Mouse (Mus musculus): Measurements from ENCODE around the gene Bag6. TPM values are rescaled to one million over a fixed set of nuclear protein-coding genes. Genes with fewer than 3 reads are reported as not detected.

The Bag6 gene
- total and polyA plus RNA-seq, 3 experiments: 140 to 252 (median 216) TPM

DNA sequence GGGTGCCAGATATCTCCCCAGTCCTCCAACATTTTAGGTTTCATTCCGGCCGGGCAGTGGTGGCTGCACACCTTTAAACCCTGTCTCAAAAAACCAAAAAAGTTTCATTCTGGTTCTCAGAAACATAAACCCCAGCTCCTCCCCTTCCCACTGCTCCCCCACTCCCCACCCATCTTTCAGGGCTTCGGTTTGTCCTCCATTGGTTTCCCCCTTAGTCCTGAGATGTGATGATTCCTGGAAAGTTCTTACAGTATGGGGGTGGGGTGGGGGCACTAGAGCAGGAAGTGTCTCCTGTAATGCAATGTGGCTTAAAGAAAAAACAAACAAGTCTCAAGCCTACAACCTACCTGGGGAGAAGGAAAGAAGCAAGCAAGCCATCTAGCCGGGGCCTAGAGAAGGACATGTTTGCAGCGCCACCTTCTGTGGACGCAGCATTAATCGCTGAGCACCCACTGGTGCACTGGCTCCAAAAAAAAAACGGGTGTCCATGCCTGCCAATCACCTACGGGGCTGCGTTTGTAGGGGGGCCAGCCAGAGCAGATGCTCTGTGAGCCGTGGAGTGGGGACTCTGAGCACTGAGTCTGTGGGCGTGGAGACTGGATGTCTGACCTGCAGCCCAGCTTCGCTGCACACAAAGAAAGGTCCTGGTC is 29.1 kb upstream of the Bag6 start:
- intact Hi-C loops (cut with DNase I): loop anchor here (1.0 kb wide), 1 partner anchor 85 kb away; no protein-coding TSS in a partner anchor
- H3K9ac ChIP-seq (ENCODE audit: low read depth, low read length): no peak overlapping the region
- no peak overlapping the region for H3K27ac ChIP-seq
- H3K4me3 ChIP-seq: no peak overlapping the region
- no peaks in the 10 kb centered on the region for H3K27me3 ChIP-seq (ENCODE audit: control insufficient read depth, insufficient read depth, low read length)
- peak; percentile 64 for TF ChIP-seq CTCF (IDR thresholded peaks at IDR 0.05)
- no peak for TF ChIP-seq POLR2A (IDR thresholded peaks at IDR 0.05; ENCODE audit: insufficient read depth, low read depth, low read length)
- no peaks in the 10 kb centered on the region for H3K79me2 ChIP-seq (replicated peaks; ENCODE audit: control insufficient read depth, insufficient read depth, low read length)
- no peak for DNase-seq
- H3K36me3 ChIP-seq (ENCODE audit: control insufficient read depth, insufficient read depth, low read length): no peaks in the 10 kb centered on the region
- WGBS: 31% methylated on average over 13 of the region's 13 CpGs
- H3K4me1 ChIP-seq (ENCODE audit: control insufficient read depth, insufficient read depth, low read length): no peaks in the 10 kb centered on the region

DNA sequence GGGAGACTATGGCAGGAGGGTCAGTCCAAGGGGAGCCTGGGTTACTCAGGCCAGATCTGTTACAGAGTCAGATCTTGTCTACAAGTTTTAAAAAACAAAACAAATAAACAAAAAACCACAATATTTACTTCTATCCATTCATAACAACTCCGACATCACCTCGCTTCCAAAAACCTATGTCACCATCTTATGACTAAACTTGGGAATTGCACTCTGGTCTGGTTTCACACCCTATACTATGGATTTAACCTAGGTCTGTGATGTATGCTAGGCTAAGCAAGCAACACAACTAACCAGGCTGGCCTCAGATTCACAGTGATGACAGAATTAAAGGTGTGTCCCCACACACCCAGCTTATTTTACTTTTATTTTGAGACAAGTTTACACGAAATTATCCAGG is 28.5 kb upstream of the Bag6 start:
- H3K27ac ChIP-seq: no peak overlapping the region
- no peak overlapping the region for H3K4me3 ChIP-seq
- no peaks in the 10 kb centered on the region for H3K36me3 ChIP-seq (ENCODE audit: control insufficient read depth, insufficient read depth, low read length)
- WGBS: 64% methylated on average over 3 of the region's 3 CpGs
- no peak overlapping the region for H3K9ac ChIP-seq (ENCODE audit: low read depth, low read length)
- no peak for DNase-seq
- H3K27me3 ChIP-seq (ENCODE audit: control insufficient read depth, insufficient read depth, low read length): no peaks in the 10 kb centered on the region
- TF ChIP-seq POLR2A (IDR thresholded peaks at IDR 0.05; ENCODE audit: insufficient read depth, low read depth, low read length) (no peak), EP300 (IDR thresholded peaks at IDR 0.05; ENCODE audit: insufficient read depth, low read depth, low read length) (no peak), CTCF (IDR thresholded peaks at IDR 0.05) (no peak)
- H3K4me1 ChIP-seq (ENCODE audit: control insufficient read depth, insufficient read depth, low read length): no peaks in the 10 kb centered on the region; the same call in 1 of the 2 replicates
- H3K79me2 ChIP-seq (replicated peaks; ENCODE audit: control insufficient read depth, insufficient read depth, low read length): no peaks in the 10 kb centered on the region
- intact Hi-C loops (cut with DNase I): loop anchor here (1.0 kb wide), 1 partner anchor 85 kb away; no protein-coding TSS in a partner anchor

DNA sequence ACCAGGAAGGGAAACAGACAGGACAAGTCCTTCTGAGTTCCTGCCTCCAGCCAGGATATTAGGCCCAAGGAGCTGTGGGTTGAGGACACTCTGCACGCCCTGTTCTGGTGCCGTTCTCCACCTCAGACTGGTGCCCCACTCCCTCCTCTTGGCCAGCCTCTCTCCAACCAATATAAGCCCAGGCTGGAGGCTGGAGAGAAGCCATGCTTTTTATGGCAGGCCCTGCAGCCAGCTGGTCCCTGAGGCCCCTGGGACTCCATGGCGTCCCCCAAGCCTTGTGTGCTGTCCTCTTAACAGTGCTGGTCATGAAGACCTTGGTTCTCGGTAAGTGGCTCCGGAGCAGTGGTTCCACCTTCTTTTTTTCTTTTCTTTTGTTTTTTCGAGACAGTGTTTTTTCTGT is 26.9 kb upstream of the Bag6 start, which contains the start of gene Ly6g5c:
TSS of gene Ly6g5c (plus strand) at position 183 of the 400 bp plus-strand sequence.
- Histone ChIP-seq H3K79me2 (replicated peaks; ENCODE audit: control insufficient read depth, insufficient read depth, low read length) (no peaks in the 10 kb centered on the region), H3K9ac (ENCODE audit: low read depth, low read length) (no peak within 1 kb of the TSS), H3K27ac (no peak within 1 kb of the TSS), H3K27me3 (ENCODE audit: control insufficient read depth, insufficient read depth, low read length) (no peaks in the 10 kb centered on the region), H3K36me3 (ENCODE audit: control insufficient read depth, insufficient read depth, low read length) (no peaks in the 10 kb centered on the region), H3K4me3 (no peak within 1 kb of the TSS), H3K4me1 (ENCODE audit: control insufficient read depth, insufficient read depth, low read length) (peaks cover 2% of the 10 kb centered on the region)
- 73% methylated on average over 6 of the region's 6 CpGs for WGBS
- DNase-seq: no peak
- intact Hi-C loops (cut with DNase I): no loop called here
- no peak for TF ChIP-seq EP300 (IDR thresholded peaks at IDR 0.05; ENCODE audit: insufficient read depth, low read depth, low read length)
- TF ChIP-seq CTCF (IDR thresholded peaks at IDR 0.05): no peak
- no peak for TF ChIP-seq POLR2A (IDR thresholded peaks at IDR 0.05; ENCODE audit: insufficient read depth, low read depth, low read length)

DNA sequence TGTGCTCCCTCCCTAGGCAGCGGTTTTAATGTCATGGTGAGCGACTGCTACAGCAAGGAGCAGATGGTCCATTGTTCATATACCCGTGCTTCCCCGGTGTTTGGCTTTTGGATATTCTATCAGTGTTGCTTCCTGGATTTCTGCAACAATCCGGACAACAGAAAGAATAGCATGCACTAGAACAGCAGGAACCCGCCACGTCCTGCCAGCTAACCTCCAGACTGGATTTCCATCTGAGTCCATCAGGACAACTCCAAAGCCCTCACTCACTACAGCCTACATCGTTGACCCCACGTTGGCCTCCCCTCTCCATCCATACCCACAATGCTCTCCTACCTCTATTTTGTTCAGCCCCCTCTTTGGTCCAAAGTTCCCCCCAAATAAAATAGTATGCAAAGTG is 23.2 kb upstream of the Bag6 start:
- H3K27me3 ChIP-seq (ENCODE audit: control insufficient read depth, insufficient read depth, low read length): no peaks in the 10 kb centered on the region
- no peaks in the 10 kb centered on the region for H3K79me2 ChIP-seq (replicated peaks; ENCODE audit: control insufficient read depth, insufficient read depth, low read length)
- H3K4me3 ChIP-seq: peak overlapping the region; percentile 12; the same call in 1 of the 2 replicates
- intact Hi-C loops (cut with DNase I): no loop called here
- TF ChIP-seq EP300 (IDR thresholded peaks at IDR 0.05; ENCODE audit: insufficient read depth, low read depth, low read length) (no peak), CTCF (IDR thresholded peaks at IDR 0.05) (no peak), POLR2A (IDR thresholded peaks at IDR 0.05; ENCODE audit: insufficient read depth, low read depth, low read length) (peak; percentile 29; the same call in 1 of the 2 replicates)
- H3K36me3 ChIP-seq (ENCODE audit: control insufficient read depth, insufficient read depth, low read length): no peaks in the 10 kb centered on the region
- no peak overlapping the region; the same call in 1 of the 2 replicates for H3K27ac ChIP-seq
- DNase-seq: no peak
- H3K4me1 ChIP-seq (ENCODE audit: control insufficient read depth, insufficient read depth, low read length): peaks cover 2% of the 10 kb centered on the region
- WGBS: 33% methylated on average over 9 of the region's 9 CpGs
- H3K9ac ChIP-seq (ENCODE audit: low read depth, low read length): peak overlapping the region; percentile 34; the same call in 1 of the 2 replicates

DNA sequence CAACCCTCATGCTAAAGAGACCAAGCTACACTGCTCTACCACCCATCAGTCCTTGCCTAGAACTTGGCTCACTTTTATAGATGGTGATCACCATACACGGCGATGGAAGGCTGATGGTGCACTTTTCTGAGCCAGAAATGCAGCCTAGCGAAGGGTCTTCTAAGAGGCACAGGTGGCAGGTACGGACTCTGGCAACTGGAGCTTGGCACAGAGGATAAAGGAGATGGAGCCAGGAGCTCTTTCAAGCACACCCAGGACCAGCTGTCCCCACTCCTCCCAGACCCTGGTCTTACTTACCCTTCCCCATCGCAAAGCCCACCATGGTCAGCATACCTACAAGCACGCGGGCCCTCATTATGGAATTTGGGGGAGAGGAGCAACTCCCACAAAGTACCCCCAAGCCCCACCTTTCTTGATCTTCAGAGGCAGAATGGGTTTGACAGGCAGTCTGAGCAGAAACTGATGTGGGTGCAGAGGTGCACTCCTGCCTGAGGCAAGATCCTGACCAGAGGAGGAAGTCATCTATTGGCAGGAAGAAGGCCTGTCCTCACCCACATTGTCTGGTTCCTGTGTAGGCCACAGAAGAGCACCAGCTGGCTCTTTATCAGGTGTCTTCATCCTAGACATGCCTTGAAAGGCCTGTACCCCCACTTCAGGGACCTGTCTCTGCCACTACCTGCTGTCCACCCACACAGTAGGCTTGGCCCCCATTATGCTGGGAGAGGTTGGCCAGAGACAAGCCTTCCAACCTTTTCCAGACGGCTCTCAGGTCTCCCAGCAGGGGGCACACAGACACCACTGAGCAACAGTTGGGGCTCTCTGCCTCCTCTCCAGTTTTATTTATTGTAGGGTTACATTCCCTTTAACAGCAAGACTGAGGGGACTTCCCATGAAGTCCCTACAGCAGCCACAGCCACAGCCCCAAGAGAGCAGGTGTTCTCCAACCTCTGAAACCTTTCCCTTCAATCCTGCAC is 19.6 kb upstream of the Bag6 start, which contains the start of gene Ly6g5b:
TSS of gene Ly6g5b (minus strand) at position 383 of the 974 bp plus-strand sequence.
- peaks cover 4% of the 10 kb centered on the region for H3K4me1 ChIP-seq (ENCODE audit: control insufficient read depth, insufficient read depth, low read length)
- no peak within 1 kb of the TSS for H3K4me3 ChIP-seq
- no peak for DNase-seq
- H3K36me3 ChIP-seq (ENCODE audit: control insufficient read depth, insufficient read depth, low read length): peaks cover 6% of the 10 kb centered on the region
- WGBS: 85% methylated on average over 8 of the region's 8 CpGs
- H3K9ac ChIP-seq (ENCODE audit: low read depth, low read length): no peak within 1 kb of the TSS
- no peaks in the 10 kb centered on the region for H3K27me3 ChIP-seq (ENCODE audit: control insufficient read depth, insufficient read depth, low read length)
- H3K27ac ChIP-seq: no peak within 1 kb of the TSS
- peaks cover 2% of the 10 kb centered on the region; the same call in 1 of the 2 replicates for H3K79me2 ChIP-seq (replicated peaks; ENCODE audit: control insufficient read depth, insufficient read depth, low read length)
- intact Hi-C loops (cut with DNase I): no loop called here
- no peak for TF ChIP-seq POLR2A (IDR thresholded peaks at IDR 0.05; ENCODE audit: insufficient read depth, low read depth, low read length)
- TF ChIP-seq EP300 (IDR thresholded peaks at IDR 0.05; ENCODE audit: insufficient read depth, low read depth, low read length): no peak
- TF ChIP-seq CTCF (IDR thresholded peaks at IDR 0.05): peak; percentile 56
